Comparison of ENCODE assay signal across 8 mouse cellular contexts in genomic region chr1:128590816-128591720, GRCm38 (mm10). TPM values are rescaled to one million over a fixed set of nuclear protein-coding genes. Genes with fewer than 3 reads are reported as not detected.
DNase-seq lines count a peak whose midpoint lies in the region; ATAC-seq and TF ChIP-seq lines count a peak whose summit lies in the region.

No protein-coding gene starts in this region.

- peak overlapping the region; percentile 51 for H3K4me3 ChIP-seq in hindbrain, embryonic 14.5 days (replicated peaks; ENCODE audit: low read length)
- H3K4me3 ChIP-seq in liver, embryonic 13.5 days (replicated peaks) = peak overlapping the region; percentile 53
- peak overlapping the region; percentile 59 for H3K4me3 ChIP-seq in stomach, postnatal 0 days (ENCODE audit: low read depth, low read length)

- under 1% methylated on average over 63 of the region's 63 CpGs for WGBS in hindbrain, embryonic 14.5 days
- WGBS in liver, embryonic 13.5 days (ENCODE audit: insufficient replicate concordance) = under 1% methylated on average over 63 of the region's 63 CpGs
- WGBS in stomach, postnatal 0 days = under 1% methylated on average over 63 of the region's 63 CpGs

- H3K9me3 ChIP-seq in hindbrain, embryonic 14.5 days (ENCODE audit: control insufficient read depth, low read length) = no peaks in the 10 kb centered on the region
- no peaks in the 10 kb centered on the region for H3K9me3 ChIP-seq in liver, embryonic 13.5 days (replicated peaks)
- no peaks in the 10 kb centered on the region for H3K9me3 ChIP-seq in stomach, postnatal 0 days (ENCODE audit: control insufficient read depth, low read length)

- peak; percentile 9 to 21 for DNase-seq in cerebellum, postnatal 36 days
- DNase-seq in cerebellum, adult 11 months = no peak
- peak; percentile 18 to 21 for DNase-seq in adrenal gland, postnatal 4 days (ENCODE audit: low spot score in 2 of 2)
- peak; percentile 24 for DNase-seq in gastrocnemius, adult 18-20 months (ENCODE audit: low spot score)
- DNase-seq in hindbrain, embryonic 14.5 days (ENCODE audit: low spot score) = peak; percentile 68
- no peak for DNase-seq in liver, embryonic 13.5 days
- peak; percentile 52 for DNase-seq in stomach, postnatal 0 days (ENCODE audit: low spot score)

- peak overlapping the region; percentile 80 for H3K9ac ChIP-seq in hindbrain, embryonic 14.5 days
- peak overlapping the region; percentile 31 for H3K9ac ChIP-seq in liver, embryonic 13.5 days
- peak overlapping the region; percentile 54 for H3K9ac ChIP-seq in stomach, postnatal 0 days (ENCODE audit: low read length)

- H3K27ac ChIP-seq in hindbrain, embryonic 14.5 days = peak overlapping the region; percentile 83
- H3K27ac ChIP-seq in liver, embryonic 13.5 days = 0 out of 2 replicates have a peak overlapping the region, but pooled peaks have one; percentile 34
- no peak overlapping the region for H3K27ac ChIP-seq in stomach, postnatal 0 days (replicated peaks)

- peak overlapping the region; percentile 93 for H3K4me2 ChIP-seq in hindbrain, embryonic 14.5 days (replicated peaks)
- H3K4me2 ChIP-seq in liver, embryonic 13.5 days = peak overlapping the region; percentile 66
- H3K4me2 ChIP-seq in stomach, postnatal 0 days (replicated peaks; ENCODE audit: low read depth) = peak overlapping the region; percentile 88

- TF ChIP-seq CTCF in stomach, postnatal 0 days (IDR thresholded peaks at IDR 0.05; ENCODE audit: low read depth) = no peak

- H3K36me3 ChIP-seq in hindbrain, embryonic 14.5 days (replicated peaks; ENCODE audit: control insufficient read depth, insufficient read depth) = no peaks in the 10 kb centered on the region
- H3K36me3 ChIP-seq in liver, embryonic 13.5 days = no peaks in the 10 kb centered on the region
- H3K36me3 ChIP-seq in stomach, postnatal 0 days (ENCODE audit: control insufficient read depth, insufficient read depth, low read length) = no peaks in the 10 kb centered on the region

- no peak for TF ChIP-seq EP300 in stomach, postnatal 0 days (optimal IDR thresholded peaks at IDR 0.05)

- H3K27me3 ChIP-seq in hindbrain, embryonic 14.5 days (ENCODE audit: control insufficient read depth, insufficient read depth, low read length) = no peaks in the 10 kb centered on the region; the same call in 1 of the 2 replicates
- H3K27me3 ChIP-seq in liver, embryonic 13.5 days = peaks cover 73% of the 10 kb centered on the region
- H3K27me3 ChIP-seq in stomach, postnatal 0 days (ENCODE audit: control insufficient read depth, insufficient read depth, low read length) = no peaks in the 10 kb centered on the region

- peaks cover 45% of the 10 kb centered on the region for H3K4me1 ChIP-seq in hindbrain, embryonic 14.5 days (replicated peaks; ENCODE audit: control insufficient read depth, insufficient read depth, low read length)
- peaks cover 19% of the 10 kb centered on the region for H3K4me1 ChIP-seq in liver, embryonic 13.5 days (replicated peaks)
- H3K4me1 ChIP-seq in stomach, postnatal 0 days (replicated peaks; ENCODE audit: control insufficient read depth, insufficient read depth) = no peaks in the 10 kb centered on the region; the same call in 1 of the 2 replicates

- no peak for ATAC-seq in hindbrain, embryonic 14.5 days (ENCODE audit: low FRiP score)
- ATAC-seq in liver, embryonic 13.5 days (ENCODE audit: low read depth) = peak; percentile 29; the same call in 1 of the 2 replicates
- ATAC-seq in monocyte, adult 5-6 weeks (replicated peaks; ENCODE audit: insufficient number of reproducible peaks, low FRiP score, low TSS enrichment, poor library complexity, severe bottlenecking) = peak; percentile 68
- no peak for ATAC-seq in stomach, postnatal 0 days (ENCODE audit: low FRiP score, low TSS enrichment)

RNA-seq across cellular contexts. Expression of gene Cxcr4, which starts 1.0 kb away (rescaled TPM):
- total RNA-seq in adrenal gland, postnatal 4 days (2021) = 10 to 100 TPM; 35.9 to 37.7 TPM
- total RNA-seq in gastrocnemius, adult 18-20 months (2021) = 1 to 10 TPM; 2.4 to 2.8 TPM
- 8.6 and 10.7 TPM in 2 replicates for polyA plus RNA-seq in hindbrain, embryonic 14.5 days (2014; fragmentation: Nextera tagmentation; extraction: Ambion mirVana)
- polyA plus RNA-seq in liver, embryonic 13.5 days (2015; fragmentation: Nextera tagmentation; extraction: Ambion mirVana) = 1.00 and 1.0 TPM in 2 replicates
- total RNA-seq in monocyte, adult 5-6 weeks (2017) = 403 to 572 TPM (median 502 TPM) in 3 replicates
- 1.6 and 2.0 TPM in 2 replicates for polyA plus RNA-seq in stomach, postnatal 0 days (2015; fragmentation: Nextera tagmentation; extraction: Ambion mirVana)

Comparison
In these comparisons a context has a peak if more than half of its experiments do, and no peak if none do; other contexts are left out.
1. DNase-seq: peak in cerebellum, postnatal 36 days (2 of 2), adrenal gland, postnatal 4 days (2 of 2), gastrocnemius, adult 18-20 months (single experiment), hindbrain, embryonic 14.5 days (single experiment) and stomach, postnatal 0 days (single experiment); none in cerebellum, adult 11 months (single experiment) and liver, embryonic 13.5 days (single experiment).
2. ATAC-seq: peak in liver, embryonic 13.5 days (single experiment) and monocyte, adult 5-6 weeks (single experiment); none in hindbrain, embryonic 14.5 days (single experiment) and stomach, postnatal 0 days (single experiment).
3. RNA of gene Cxcr4, which starts 1.0 kb away (total RNA-seq): 403 to 572 TPM in monocyte, adult 5-6 weeks; 35.9 to 37.7 TPM in adrenal gland, postnatal 4 days and 2.4 to 2.8 TPM in gastrocnemius, adult 18-20 months; every median in the first group is over 10 times any median in the second.
4. Peak in every context shown above with its lines, with median percentiles within 50 percentile points of each other: H3K4me2 ChIP-seq, H3K4me3 ChIP-seq and H3K9ac ChIP-seq.